Mouse (Mus musculus) heart, postnatal 0 days (tissue): ENCODE data around the gene Ptgdr2.

ENCODE experiments used
- CTCF ChIP-seq: IDR thresholded peaks from 2 replicates; pipeline ENCODE4 v1.5.1; 2016; ENCODE audit warnings: antibody characterized with exemption, control low read depth, low read depth
- EP300 ChIP-seq: IDR thresholded peaks from 2 replicates; pipeline ENCODE4 v1.6.1; 2016; ENCODE audit warnings: antibody characterized with exemption, low read depth

DNA sequence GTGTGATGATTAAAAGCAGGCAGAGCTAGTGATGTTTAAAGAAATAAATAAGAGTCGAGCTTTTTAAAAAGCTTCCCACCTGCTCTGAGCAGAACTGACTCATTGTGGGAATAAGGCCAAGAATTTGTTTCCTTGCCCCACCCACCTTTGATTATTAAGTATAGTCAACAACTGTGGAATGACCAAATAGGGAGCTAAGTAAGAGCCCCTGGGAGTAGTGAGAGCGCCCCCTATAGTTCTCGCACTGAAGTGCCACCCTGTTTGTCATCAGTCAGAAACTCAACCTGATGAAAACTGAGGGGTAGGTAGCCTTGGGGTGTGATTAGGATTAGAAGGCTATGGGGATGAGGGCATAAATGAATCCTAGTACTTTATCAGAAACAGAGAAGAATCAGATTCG is 39.4 kb downstream of the Ptgdr2 start:
- peak; percentile 23; the same call in 1 of the 2 replicates for TF ChIP-seq CTCF
- no peak for TF ChIP-seq EP300
